Mouse (Mus musculus) cerebellum, adult 9-10 months (tissue): ENCODE results near the gene Cntnap5c.

Experiments
- DNase-seq: peaks from one replicate; pipeline ENCODE4 v3.0.0; 2022

Cntnap5c gene

DNA sequence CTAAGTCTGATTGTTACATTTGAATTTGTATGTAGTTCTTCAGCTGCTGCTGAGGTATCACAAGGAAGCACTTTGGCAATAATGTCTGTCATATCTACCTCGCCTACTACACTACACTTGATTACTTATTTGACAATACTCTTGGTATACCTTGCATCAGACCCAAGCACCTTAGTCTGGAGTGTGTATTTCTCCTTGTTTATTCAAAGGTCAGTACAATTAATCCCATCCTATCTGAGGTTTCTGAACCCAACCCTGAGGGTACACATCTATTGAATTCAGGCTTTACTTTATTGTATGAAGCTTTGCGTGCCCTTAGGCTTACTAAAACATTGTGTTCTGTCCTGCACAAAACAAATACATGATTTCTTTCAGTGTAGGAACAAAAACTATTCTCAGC lies 235.1 kb downstream of the Cntnap5c start:
- no peak for DNase-seq

DNA sequence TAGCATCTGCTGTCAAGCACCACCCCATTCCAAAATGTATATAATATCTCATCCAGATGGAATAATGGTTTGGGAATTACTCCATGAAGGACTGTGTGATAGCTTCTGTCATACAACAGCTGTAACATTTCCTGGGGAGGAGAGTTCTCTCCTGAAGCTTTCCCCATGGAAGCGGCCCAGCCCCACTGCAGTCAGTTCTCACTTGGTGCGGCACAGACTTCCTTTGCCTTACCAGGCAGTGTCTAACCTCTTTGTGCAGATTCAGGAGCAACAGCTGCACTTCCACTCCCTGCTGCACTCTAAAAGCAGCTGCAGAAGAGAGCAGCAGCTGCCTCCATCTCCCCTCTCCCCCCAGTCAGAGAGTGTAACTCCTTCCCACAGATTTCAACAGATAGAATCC lies 271.8 kb downstream of the Cntnap5c start:
- DNase-seq, result no peak

- DNase-seq, result no peak
Observed at GRCm38 (mm10) chr17:58045149-58045548, 275.8 kb downstream of the Cntnap5c start.

DNA sequence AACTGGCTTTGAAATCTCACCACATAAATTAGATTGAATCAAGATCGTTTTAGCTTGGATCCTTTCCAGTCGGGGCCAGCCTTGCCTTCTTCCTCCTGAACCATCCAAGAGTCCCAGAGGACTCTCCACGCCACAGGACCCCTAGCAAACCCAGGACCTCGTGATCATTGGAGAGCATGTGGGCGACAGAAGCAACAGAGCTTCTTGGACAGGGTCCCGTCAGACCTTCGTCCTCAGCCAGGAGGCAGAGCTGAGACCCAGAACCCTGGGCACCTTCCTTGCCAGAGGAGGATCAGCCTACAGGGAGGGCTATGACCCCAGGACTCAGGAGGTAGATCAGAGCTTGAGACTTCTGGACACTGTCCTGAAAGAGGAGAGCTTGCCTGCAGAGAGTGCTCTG lies 300.5 kb downstream of the Cntnap5c start:
- no peak for DNase-seq

GRCm38 (mm10) chr17:58082676-58083075 lies 313.3 kb downstream of the Cntnap5c start:
- DNase-seq, result no peak

DNA sequence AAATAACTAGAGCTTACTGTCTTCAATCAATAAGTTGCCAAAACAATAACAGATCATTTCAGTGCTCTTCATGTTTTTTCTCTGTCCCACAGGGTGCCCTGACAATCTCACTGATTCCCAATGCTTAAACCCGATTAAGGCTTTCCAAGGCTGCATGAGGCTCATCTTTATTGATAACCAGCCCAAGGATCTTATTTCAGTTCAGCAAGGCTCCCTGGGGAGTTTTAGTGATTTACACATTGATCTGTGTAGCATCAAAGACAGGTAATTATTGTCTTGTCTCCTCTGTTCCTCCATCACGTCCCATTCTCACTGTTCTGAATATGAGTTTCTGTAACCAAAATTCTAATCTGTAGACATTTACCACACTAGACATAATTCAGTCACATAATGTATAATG lies 335.1 kb downstream of the Cntnap5c start:
- DNase-seq, result no peak

- no peak for DNase-seq
Observed at GRCm38 (mm10) chr17:58107901-58108300, 338.5 kb downstream of the Cntnap5c start.

DNA sequence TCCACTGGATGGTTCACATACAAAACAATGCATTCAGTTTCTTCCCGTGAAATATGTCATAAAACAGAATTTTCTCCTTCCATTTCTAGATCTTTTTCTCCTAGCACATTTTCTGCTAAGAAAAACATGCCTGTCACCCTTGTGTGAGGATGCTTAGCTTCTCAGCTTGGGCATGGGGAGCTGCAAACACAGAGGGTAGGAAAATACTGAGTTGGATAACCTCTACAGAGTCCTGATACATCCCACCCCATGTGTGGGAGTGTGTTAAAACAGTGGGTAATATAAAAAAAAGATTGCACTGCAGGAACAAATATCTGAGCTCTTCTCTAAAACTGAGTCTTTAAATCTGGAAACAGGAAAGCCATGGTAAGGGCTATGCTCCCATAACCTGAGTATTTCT lies 339.0 kb downstream of the Cntnap5c start:
- no peak for DNase-seq

DNA sequence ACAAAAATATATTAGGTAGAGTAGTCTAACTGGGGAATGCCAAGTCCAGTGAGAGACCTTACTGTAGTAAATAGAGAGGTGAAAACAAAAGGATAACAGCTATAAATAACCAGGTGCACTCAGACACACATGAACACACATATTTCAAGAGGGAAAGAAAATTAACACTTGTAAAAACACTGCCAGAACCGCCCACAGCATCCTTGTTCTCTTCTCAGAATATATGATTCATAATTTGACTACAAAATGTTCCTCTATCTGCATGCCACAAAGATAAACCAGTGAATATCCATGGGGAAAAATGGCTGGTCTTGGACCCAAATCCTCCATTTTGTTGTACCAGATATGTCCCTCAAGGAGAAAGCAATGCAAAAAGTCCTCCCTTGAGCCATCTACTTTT lies 417.8 kb downstream of the Cntnap5c start:
- no peak for DNase-seq

- no peak for DNase-seq
Observed at GRCm38 (mm10) chr17:58201148-58201547, 431.8 kb downstream of the Cntnap5c start.

DNA sequence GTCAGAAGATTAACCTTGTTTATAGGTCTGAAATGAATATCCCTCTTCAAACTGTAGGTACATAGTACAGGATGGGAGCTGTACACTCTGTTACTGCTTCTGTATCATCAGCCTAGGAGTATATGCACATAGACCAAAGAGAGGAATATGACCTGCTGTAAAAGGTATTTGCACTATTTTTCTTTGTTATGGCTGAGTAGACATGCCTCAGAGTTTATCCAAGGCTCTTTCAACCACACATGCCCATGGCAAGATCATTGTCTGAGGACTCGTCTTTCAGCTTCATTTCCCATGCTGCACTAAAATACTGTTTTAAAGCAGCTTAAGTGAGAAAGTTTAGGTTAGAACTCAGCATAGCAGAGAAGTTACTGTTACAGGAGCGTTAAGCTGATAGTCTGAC lies 498.7 kb downstream of the Cntnap5c start:
- no peak for DNase-seq

DNA sequence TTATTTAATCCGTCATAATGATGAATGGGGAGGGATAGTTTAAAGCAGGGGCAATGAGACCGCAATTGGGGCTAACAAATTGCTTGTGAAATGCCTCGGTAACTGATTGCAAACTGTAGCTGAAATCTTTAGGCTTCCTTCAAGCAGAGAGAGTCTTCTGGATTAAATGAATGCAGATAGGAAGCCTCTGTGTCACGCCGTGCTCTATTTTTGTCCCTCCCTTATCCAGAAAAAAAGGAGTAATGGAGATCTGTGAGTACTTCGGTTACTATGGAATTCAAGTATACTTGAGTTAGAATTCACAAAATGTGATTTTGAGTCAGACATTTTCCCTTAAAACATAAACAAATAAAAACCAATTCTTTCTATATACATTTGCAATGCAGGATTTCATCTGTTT lies 581.9 kb downstream of the Cntnap5c start:
- no peak for DNase-seq

- DNase-seq, result no peak
Observed at GRCm38 (mm10) chr17:58356224-58356623, 586.9 kb downstream of the Cntnap5c start.

GRCm38 (mm10) chr17:58363582-58364267 lies 594.4 kb downstream of the Cntnap5c start:
- DNase-seq, result no peak

- no peak for DNase-seq
Observed at GRCm38 (mm10) chr17:58370089-58370488, 600.7 kb downstream of the Cntnap5c start.

GRCm38 (mm10) chr17:58407769-58408168 lies 638.4 kb downstream of the Cntnap5c start:
- DNase-seq, result no peak

DNA sequence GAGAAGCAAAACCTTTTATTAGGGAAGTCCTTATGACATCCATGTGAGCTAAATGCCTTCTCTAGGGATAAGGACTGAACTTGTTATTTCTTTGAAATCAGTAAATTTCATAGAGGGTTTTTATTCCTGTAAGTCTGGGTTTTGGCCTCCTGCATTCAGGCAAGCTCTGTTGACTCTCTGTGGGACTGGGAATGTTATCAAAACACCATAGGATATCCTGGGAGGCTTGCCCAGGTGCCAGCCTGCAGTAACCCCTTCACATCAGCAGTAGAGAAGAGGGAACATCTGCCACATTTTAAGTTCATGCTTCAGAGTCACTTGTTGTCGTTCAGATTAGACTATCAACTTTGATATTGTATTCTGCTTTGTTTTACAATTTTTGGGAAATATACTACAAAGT lies 639.4 kb downstream of the Cntnap5c start:
- no peak for DNase-seq

DNA sequence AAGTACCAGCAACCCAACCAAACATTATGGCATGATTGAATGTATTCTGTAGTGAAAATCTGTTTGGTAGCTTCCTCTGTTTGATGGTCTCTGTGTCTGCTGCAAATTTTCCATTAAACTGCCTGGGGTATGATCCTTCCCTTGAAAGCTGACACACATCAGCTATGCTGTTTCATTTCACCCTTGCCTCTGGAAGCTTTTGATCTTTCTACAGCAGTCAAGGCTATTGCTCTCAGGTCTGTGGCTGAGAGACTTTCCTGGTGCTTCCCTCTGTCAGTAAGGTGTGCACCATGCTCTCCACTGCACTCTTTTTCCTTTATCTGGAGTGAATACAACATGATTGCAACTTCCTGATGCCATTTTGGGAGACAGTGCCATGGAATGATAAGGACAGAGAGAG lies 668.1 kb downstream of the Cntnap5c start:
- no peak for DNase-seq
